Mouse (Mus musculus) MEL (cell line): ENCODE measurements around the gene Glrp1. TPM values are rescaled to one million over a fixed set of nuclear protein-coding genes. Genes with fewer than 3 reads are reported as not detected.

Source experiments
- DNase-seq: peaks from one replicate; pipeline ENCODE4 v3.0.0; 2011; ENCODE audit warnings: low read depth, low spot score
- H3K27ac ChIP-seq: 2 replicates; pipeline ENCODE4 v1.5.1; 2012; ENCODE audit warnings: low read depth, mild to moderate bottlenecking, control low read depth, low read length, moderate library complexity; ENCODE audit not compliant: control insufficient read depth
- H3K27me3 ChIP-seq, 2 experiments: fragments of 150-350 bp in 1 of 2; sonication (generic) in 1 of 2; 2 replicates each; pipeline ENCODE4 v1.6.1; 2012; ENCODE audit warnings: low read length in 2 of 2, mild to moderate bottlenecking in 2 of 2, improper control_type of control experiment in 1 of 2, moderate library complexity in 1 of 2; ENCODE audit not compliant: insufficient read depth in 2 of 2, control insufficient read depth in 1 of 2
- H3K36me3 ChIP-seq, 2 experiments: 2 replicates each; pipeline ENCODE4 v1.6.1; 2012 to 2014; ENCODE audit warnings: low read length in 2 of 2, improper control_type of control experiment in 1 of 2, inconsistent platforms in 1 of 2, mild to moderate bottlenecking in 1 of 2; ENCODE audit not compliant: insufficient read depth in 2 of 2, control insufficient read depth in 1 of 2
- H3K4me1 ChIP-seq, 2 experiments: fragments of 150-350 bp in 1 of 2; sonication (generic) in 1 of 2; 2 replicates each; pipeline ENCODE4 v1.6.1; 2012; ENCODE audit warnings: low read length in 2 of 2, improper control_type of control experiment in 1 of 2, mild to moderate bottlenecking in 1 of 2; ENCODE audit not compliant: insufficient read depth in 2 of 2, control insufficient read depth in 1 of 2
- H3K4me3 ChIP-seq, 2 experiments: fragments of 150-350 bp in 1 of 2; sonication (generic) in 1 of 2; 2 replicates each; pipeline ENCODE4 v1.5.1; 2012; ENCODE audit warnings: low read depth in 2 of 2, low read length in 2 of 2, mild to moderate bottlenecking in 2 of 2, moderate library complexity in 2 of 2, control low read depth in 1 of 2, improper control_type of control experiment in 1 of 2; ENCODE audit not compliant: control insufficient read depth in 1 of 2, insufficient read depth in 1 of 2
- H3K79me2 ChIP-seq: 2 replicates; pipeline ENCODE4 v1.6.1; 2012; ENCODE audit warnings: mild to moderate bottlenecking, low read length, moderate library complexity; ENCODE audit not compliant: control insufficient read depth, poor library complexity, insufficient read depth
- H3K9ac ChIP-seq: 2 replicates; pipeline ENCODE4 v1.6.1; 2012; ENCODE audit warnings: low read depth, mild to moderate bottlenecking, control low read depth, low read length, moderate library complexity; ENCODE audit not compliant: control insufficient read depth, poor library complexity, severe bottlenecking
- H3K9me3 ChIP-seq: fragments of 150-350 bp; sonication (generic); replicated peaks from 2 replicates; pipeline ENCODE4 v1.6.1; 2012; ENCODE audit warnings: mild to moderate bottlenecking, low read length, improper control_type of control experiment, moderate library complexity; ENCODE audit not compliant: insufficient read depth
- ELF1 ChIP-seq: IDR thresholded peaks from 2 replicates; pipeline ENCODE4 v1.6.1; 2014; ENCODE audit warnings: low read depth, mild to moderate bottlenecking, inconsistent platforms, low read length, improper control_type of control experiment, moderate library complexity
- GABPA ChIP-seq: IDR thresholded peaks from 2 replicates; pipeline ENCODE4 v1.6.1; 2012; ENCODE audit warnings: low read depth, mild to moderate bottlenecking, inconsistent platforms, low read length, improper control_type of control experiment, moderate library complexity
- GATA1 ChIP-seq: IDR thresholded peaks from 2 replicates; pipeline ENCODE4 v1.6.1; 2011; ENCODE audit warnings: low read depth, low read length, improper control_type of control experiment
- HCFC1 ChIP-seq: IDR thresholded peaks from 2 replicates; pipeline ENCODE4 v1.6.1; 2012; ENCODE audit warnings: low read depth, mild to moderate bottlenecking, inconsistent platforms, low read length, improper control_type of control experiment, moderate library complexity
- JUND ChIP-seq: IDR thresholded peaks from 2 replicates; pipeline ENCODE4 v1.6.1; 2011; ENCODE audit warnings: low read depth, mild to moderate bottlenecking, improper control_type of control experiment, low read length
- KAT2A ChIP-seq: conservative IDR thresholded peaks from 2 replicates; pipeline ENCODE4 v1.6.1; 2012; ENCODE audit warnings: low read depth, low read length, improper control_type of control experiment, inconsistent platforms
- MEF2A ChIP-seq: IDR thresholded peaks from 2 replicates; pipeline ENCODE4 v1.6.1; 2014; ENCODE audit warnings: low read depth, mild to moderate bottlenecking, inconsistent platforms, low read length, improper control_type of control experiment; ENCODE audit not compliant: poor library complexity, insufficient replicate concordance, severe bottlenecking; ENCODE audit errors: extremely low read depth
- MYB ChIP-seq: IDR thresholded peaks from 2 replicates; pipeline ENCODE4 v1.6.1; 2011; ENCODE audit warnings: mild to moderate bottlenecking, low read depth, low read length, improper control_type of control experiment
- NELFE ChIP-seq: IDR thresholded peaks from 2 replicates; pipeline ENCODE4 v1.6.1; 2011; ENCODE audit warnings: low read depth, low read length, improper control_type of control experiment
- POLR2AphosphoS2 ChIP-seq: IDR thresholded peaks from 2 replicates; pipeline ENCODE4 v1.6.1; 2011; ENCODE audit warnings: low read length, improper control_type of control experiment
- RAD21 ChIP-seq: IDR thresholded peaks from 2 replicates; pipeline ENCODE4 v1.6.1; 2011; ENCODE audit warnings: mild to moderate bottlenecking, low read depth, low read length, improper control_type of control experiment
- RCOR1 ChIP-seq: IDR thresholded peaks from 2 replicates; pipeline ENCODE4 v1.6.1; 2012; ENCODE audit warnings: low read depth, mild to moderate bottlenecking, inconsistent platforms, low read length, improper control_type of control experiment
- SIN3A ChIP-seq: IDR thresholded peaks from 2 replicates; pipeline ENCODE4 v1.6.1; 2012; ENCODE audit warnings: low read length, improper control_type of control experiment, inconsistent platforms
- TBP ChIP-seq: IDR thresholded peaks from 2 replicates; pipeline ENCODE4 v1.8.0; 2011; ENCODE audit warnings: low read depth, low read length, improper control_type of control experiment
- UBTF ChIP-seq: IDR thresholded peaks from 2 replicates; pipeline ENCODE4 v1.6.1; 2012; ENCODE audit warnings: low read depth, mild to moderate bottlenecking, inconsistent platforms, low read length, improper control_type of control experiment, moderate library complexity, borderline replicate concordance; ENCODE audit not compliant: insufficient read depth
- ZC3H11A ChIP-seq: IDR thresholded peaks from 2 replicates; pipeline ENCODE4 v1.6.1; 2012; ENCODE audit warnings: low read depth, mild to moderate bottlenecking, inconsistent platforms, low read length, improper control_type of control experiment
- polyA plus RNA-seq, 2 experiments: library from polyadenylated mRNA; stranded (reverse) in 1 of 2; unstranded in 1 of 2; fragments of >175 nt in 1 of 2; fragments of >200 nt in 1 of 2; gene quantifications; 2 replicates each; pipeline versions ENCODE4 v1.2.1 to v1.2.4; 2012; ENCODE audit warnings: low replicate concordance in 2 of 2, low read depth in 1 of 2; ENCODE audit not compliant: insufficient read length in 2 of 2, insufficient read depth in 1 of 2, missing spikeins in 1 of 2
- total RNA-seq: library from RNA; depleted of rRNA; stranded (reverse); fragments of 300-350 nt; gene quantifications from 2 replicates; pipeline ENCODE4 v1.2.3, GENCODE M21; 2012

The Glrp1 gene
- total and polyA plus RNA-seq, 3 experiments: not detected

- TF ChIP-seq ZC3H11A (no peak), GABPA (no peak), HCFC1 (no peak)
- TF ChIP-seq, all 39 proteins: peak for 11
These were observed 18.1 kb downstream of the Glrp1 start (continued) for GRCm38 (mm10) chr1:88491617-88492378.

- no peak for DNase-seq
- peaks cover 3 to 23% of the 10 kb centered on the region in 2 experiments; a peak in 3 of 4 replicates for H3K4me1 ChIP-seq
- H3K4me3 ChIP-seq: no peak overlapping the region
- no peaks in the 10 kb centered on the region for H3K79me2 ChIP-seq
- no peaks in the 10 kb centered on the region for H3K27me3 ChIP-seq
- H3K36me3 ChIP-seq: peaks cover 0 to 12% of the 10 kb centered on the region in 2 experiments; a peak in 2 of 4 replicates
- no peak overlapping the region for H3K9ac ChIP-seq
- no peak for TF ChIP-seq ELF1
- no peak for TF ChIP-seq RCOR1
- TF ChIP-seq KAT2A: no peak
- TF ChIP-seq MYB: no peak
- TF ChIP-seq NELFE: no peak
- no peak for TF ChIP-seq RAD21
- no peak for TF ChIP-seq TBP
- TF ChIP-seq JUND: no peak
- TF ChIP-seq GATA1: no peak
- no peak for TF ChIP-seq POLR2AphosphoS2
- no peak for TF ChIP-seq GABPA
- no peaks in the 10 kb centered on the region for H3K9me3 ChIP-seq
- no peak overlapping the region for H3K27ac ChIP-seq
These were observed 19.7 kb downstream of the Glrp1 start for GRCm38 (mm10) chr1:88490164-88490563.

- peaks cover 3 to 23% of the 10 kb centered on the region in 2 experiments; a peak in 3 of 4 replicates for H3K4me1 ChIP-seq
These were observed 20.9 kb downstream of the Glrp1 start for GRCm38 (mm10) chr1:88488957-88489356.

More at GRCm38 (mm10) chr1:88488957-88489356, 20.9 kb downstream of the Glrp1 start:
- Histone ChIP-seq H3K9me3 (no peaks in the 10 kb centered on the region), H3K36me3 (peaks cover 0 to 12% of the 10 kb centered on the region in 2 experiments; a peak in 2 of 4 replicates), H3K27ac (no peak overlapping the region), H3K79me2 (no peaks in the 10 kb centered on the region), H3K27me3 (no peaks in the 10 kb centered on the region), H3K9ac (no peak overlapping the region), H3K4me3 (no peak overlapping the region)
- DNase-seq: no peak
- TF ChIP-seq MEF2A: 0 out of 2 replicates have a peak, but pooled peaks have one; percentile 22
- no peak for TF ChIP-seq SIN3A
- no peak for TF ChIP-seq UBTF
